Mouse (Mus musculus) spleen, postnatal 10 days (tissue): ENCODE data around the gene Btbd35f5.
"Not testable (repeated sequence)": the region's sequence is repeated elsewhere in the genome, so short reads cannot be mapped to it uniquely, and the experiment has no call there.

Experiments
- DNase-seq, 2 experiments: peaks; one replicate each; pipeline ENCODE4 v3.0.0; 2021 to 2022; ENCODE audit warnings: low spot score in 2 of 2

Gene Btbd35f5

DNA sequence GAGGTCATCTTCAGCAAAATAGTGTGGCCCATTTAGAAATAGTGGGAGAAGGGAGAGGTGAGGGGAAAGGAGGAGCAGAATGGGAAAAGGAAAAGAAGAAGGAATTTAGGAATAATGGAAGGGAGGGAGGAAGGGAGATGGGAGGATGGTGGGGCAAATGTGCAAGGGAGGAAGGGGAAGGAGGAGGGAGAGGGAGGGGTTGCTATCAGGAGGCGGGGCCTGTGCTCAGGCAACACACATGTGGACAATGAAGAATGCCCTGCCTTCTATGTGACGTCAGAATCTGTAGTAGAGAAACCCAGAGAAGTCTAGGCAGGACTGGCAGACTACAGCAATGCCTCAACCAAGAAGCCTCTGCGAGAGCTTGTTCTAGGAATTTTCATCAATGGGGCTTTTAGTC is at the start of gene Btbd35f5:
Gene Btbd35f5 (plus strand): TSS at position 301 of the 400 bp plus-strand sequence.
- DNase-seq, result not testable (repeated sequence)

- DNase-seq, result not testable (repeated sequence)
These were observed 32.2 kb upstream of the Btbd35f5 start, which contains the start of gene Gm21789 for GRCm38 (mm10) chrX:32941468-32941867. Gene Gm21789, plus strand, starts transcription at chrX:32941768.
